Mouse (Mus musculus) T-helper 1 cell (primary cell): Measurements from ENCODE around the gene Mst1.

ENCODE experiments used
- in situ Hi-C: fragments of 300-600 bp; cut with MboI, MseI; formaldehyde crosslinking; loops from one replicate; pipeline ENCODE4 v1.15.1; 2025; ENCODE audit warnings: high pct_unique_total_duplicates

Mst1 gene

DNA sequence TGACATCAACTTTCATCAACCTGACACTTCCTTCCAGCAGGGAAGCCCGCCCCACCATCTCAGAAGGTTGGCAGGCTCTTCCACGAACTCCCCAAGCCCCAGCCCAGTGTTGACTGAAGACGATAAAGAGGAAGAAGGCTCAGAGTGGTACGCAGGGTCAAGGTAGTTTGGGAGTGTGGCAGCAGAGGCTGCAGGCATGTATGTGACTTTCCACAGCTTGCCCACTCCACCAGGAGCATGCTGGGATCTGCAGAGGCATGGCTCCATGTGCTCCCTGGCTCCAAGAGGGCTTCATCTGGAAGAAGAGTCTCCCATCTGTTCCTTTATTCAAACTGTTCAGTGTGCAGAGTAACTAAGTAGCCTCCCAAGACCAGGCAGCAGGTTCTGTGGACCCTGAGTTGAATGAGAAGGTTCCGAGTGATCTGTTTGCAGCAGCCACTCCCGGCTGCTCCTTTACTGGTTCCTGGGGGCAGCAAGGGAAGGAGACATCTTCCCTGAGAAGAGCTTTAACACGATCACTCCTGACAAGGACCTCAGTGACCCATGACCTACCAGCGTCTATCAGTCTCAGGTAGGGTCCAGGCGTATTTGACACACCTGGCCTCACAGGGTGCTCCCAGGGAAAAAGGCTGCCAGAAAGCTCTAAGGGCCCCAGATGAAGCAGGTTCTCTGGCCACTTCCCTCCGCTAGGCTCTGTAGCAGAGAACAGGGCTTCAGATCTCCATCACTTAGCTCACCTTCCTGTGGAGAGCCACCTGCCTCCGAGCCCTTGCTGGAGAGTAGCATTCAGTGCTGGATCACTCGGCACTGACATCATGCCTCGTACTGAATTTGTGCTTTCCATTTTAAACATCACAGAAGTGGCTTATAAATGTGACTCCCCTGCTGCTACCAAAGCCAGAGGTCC lies 49.1 kb downstream of the Mst1 start:
- in situ Hi-C loops: no loop called here

DNA sequence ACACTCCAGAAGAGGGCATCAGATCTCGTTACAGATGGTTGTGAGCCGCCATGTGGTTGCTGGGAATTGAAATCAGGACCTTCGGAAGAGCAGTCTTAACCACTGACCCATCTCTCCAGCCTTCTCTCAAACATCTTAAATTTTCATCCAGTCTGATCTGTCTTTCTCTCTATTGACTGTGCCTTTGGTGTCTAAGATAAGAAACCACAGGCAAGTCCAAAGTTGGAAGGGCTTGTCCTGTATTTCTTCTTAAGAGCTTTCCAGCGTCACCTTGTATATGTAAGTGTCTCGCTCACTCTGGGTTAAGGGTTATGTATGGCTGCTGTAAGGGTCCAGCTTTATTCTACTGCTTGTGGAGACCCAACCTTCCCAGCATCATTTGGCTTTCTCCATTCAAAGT lies 51.3 kb downstream of the Mst1 start:
- in situ Hi-C loops: no loop called here

GRCm38 (mm10) chr9:108132373-108132772 lies 52.1 kb downstream of the Mst1 start:
- in situ Hi-C loops: no loop called here

- in situ Hi-C loops: no loop called here
Measured at GRCm38 (mm10) chr9:108133478-108133877, 53.2 kb downstream of the Mst1 start.
